Mouse (Mus musculus): ENCODE results near the gene Dram2. TPM values are rescaled to one million over a fixed set of nuclear protein-coding genes. Genes with fewer than 3 reads are reported as not detected.
"Not testable (repeated sequence)": the region's sequence is repeated elsewhere in the genome, so short reads cannot be mapped to it uniquely, and the experiment has no call there.

Gene Dram2
- 10 to 100 TPM; 64.3 to 71.8 TPM for total RNA-seq (2021)

DNA sequence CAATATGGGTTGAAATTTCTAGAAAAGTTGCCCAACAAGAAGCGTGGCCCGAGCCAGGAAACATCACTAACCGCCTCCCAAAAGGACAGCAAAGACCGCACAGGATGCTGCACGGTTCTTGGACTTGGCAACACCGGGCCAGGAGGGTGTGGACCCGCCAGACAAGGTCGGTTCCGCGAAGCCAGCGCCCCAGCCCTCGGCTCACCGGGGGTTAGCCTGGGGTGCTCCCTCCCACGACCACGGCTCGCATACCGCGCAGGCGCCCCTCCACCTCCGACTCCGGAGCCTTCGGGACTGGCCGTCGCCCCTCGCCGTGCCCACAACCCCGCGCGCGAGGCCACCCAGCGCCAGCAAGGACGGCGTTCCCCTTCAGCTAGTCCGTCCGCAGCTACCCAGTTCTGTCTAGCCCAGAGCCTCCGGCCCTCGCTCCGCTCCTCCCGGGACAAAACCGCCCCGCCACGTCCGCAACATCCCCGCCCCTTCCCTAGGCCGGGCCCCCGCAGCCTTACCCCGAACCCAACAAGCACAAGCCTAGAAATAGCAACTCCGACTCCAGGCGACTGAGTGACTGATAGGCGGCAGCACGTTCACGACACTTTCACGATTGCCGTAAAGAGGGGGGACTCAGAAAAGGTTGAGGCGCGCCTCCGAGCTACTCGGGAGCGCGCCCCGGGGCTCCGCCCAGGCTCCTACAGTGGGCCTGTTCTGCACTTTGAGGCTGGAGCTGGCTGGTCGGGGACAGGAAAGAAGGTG lies at the start of gene Dram2, which contains the start of gene Cept1:
Dram2 (plus strand) TSS at position 628 of the 753 bp plus-strand sequence.
Cept1 (minus strand) TSS at position 632 of the 753 bp plus-strand sequence.
- peak; percentile 93 for DNase-seq

DNA sequence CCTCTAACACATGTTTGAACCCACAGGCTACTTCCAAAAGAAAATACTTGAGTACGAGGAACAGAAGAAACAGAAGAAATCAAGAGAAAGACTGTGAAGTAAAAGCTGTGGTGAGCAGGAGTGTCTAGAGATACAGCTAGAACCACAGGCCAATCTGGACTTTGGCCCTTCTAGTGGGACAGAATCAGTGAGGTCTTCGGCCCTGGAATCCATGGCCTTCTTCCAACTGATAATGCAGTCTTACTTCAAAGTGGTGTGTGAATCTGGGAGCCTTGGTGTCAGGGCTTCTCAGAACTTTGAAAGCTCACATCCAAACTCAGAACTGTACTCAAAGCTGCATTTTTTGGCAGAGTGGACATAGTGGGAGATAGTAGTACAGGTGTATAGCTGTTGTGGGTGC lies 47.1 kb upstream of the Dram2 start:
- no peak for DNase-seq

DNA sequence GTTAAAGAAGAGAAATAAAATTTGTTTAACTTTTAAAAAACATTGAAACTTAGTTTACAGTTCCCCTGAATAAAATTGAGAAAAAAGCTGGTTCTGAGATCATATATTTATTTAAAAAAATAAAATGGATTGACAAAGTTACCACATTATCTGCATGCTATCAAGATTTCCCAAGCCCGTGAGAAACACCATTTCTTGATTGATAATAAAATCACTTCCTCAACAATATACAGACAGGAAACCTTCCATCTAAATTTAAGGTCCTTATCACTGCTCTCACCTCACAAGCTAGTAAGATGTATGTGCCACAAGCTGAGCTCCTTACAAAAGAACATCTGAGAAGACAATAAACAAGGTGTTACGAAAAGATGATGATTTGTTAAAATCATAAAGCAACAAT lies 44.7 kb upstream of the Dram2 start:
- no peak for DNase-seq

DNA sequence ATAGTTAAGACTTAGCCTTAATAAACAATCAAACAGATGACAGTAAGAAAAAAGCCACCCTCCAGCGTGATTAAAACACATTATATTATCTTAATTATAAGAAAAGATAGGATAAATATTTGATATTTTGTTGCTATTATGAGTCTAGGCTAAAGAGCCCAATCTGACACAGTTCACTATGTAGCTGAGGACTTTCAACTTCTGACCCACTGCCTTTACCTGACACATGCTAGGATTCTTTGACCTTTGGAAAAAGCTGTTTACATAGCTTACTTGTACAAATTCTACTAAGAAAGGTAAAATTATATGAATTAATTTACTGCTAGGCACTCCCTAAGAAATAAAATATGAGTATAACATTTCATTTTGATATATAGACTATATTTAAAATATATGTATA lies 36.9 kb upstream of the Dram2 start:
- DNase-seq, result no peak

GRCm38 (mm10) chr3:106515016-106515415 lies 32.6 kb upstream of the Dram2 start:
- DNase-seq, result no peak

GRCm38 (mm10) chr3:106522730-106523129 lies 24.9 kb upstream of the Dram2 start:
- DNase-seq, result no peak

- DNase-seq, result no peak
Observed at GRCm38 (mm10) chr3:106526411-106526810, 21.2 kb upstream of the Dram2 start.

DNA sequence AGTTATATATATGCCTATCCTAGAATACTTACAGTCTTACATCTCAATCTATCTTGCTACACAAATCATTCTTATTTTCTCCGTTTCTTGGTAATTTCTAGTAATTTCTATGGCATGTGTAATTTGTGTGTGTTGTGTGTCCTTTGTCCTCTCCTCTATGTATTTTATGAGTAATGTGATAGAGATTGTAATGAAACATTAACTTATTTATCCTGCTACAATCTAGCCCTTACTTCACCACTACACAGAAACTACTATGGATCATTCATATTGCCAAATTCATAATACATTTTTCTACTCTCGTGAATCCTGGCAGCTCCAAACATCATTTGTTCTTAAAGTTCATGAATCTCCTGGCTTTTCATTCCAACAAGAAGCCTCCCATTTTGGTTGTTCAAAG lies 19.6 kb upstream of the Dram2 start:
- DNase-seq, result no peak

DNA sequence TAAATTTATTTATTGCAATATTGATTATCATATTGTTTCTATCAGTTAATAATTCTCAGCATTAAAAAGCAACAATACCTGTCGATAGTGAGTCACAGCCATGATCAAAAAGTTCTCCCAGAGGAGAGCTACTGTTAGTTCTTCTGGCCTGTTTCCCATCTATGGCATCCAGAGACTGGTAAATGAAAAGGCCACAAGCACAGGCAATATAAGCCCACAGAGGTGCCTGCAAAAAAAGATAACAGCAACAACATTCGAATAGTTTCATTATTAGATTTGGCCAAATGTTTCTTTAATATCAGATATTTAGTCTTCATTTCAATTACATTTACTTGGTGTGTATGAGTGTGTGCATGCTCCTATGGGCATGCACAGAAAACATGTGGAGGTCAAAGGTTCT lies 14.3 kb upstream of the Dram2 start:
- no peak for DNase-seq

DNA sequence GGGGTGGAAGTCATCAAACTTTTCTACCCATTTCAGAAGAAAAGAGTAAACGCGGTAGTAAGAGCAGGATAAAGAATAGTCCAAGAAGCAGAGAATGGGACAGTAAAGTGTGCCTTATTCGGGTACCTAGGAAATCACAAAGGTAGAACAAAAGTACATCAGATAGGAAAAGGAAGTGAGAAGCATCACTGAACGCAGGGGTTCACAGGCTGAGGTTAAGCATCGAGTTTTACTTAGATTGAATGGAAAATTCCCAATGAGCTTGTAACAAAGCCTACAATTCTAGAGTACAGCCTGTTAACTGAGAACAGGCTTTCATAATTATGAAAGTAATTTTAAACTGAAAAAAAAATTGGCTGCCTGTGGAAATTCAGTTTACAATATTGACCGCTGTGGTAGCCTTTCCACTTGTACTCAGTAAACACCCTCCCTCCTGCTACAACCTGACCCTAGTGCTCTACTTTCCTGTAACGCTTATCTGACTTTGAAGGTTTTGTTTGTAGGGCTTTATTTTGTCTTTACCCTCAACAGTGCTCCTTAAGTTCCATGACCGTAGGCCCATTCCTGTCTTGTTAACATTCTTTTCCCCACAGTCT lies 2.8 kb upstream of the Dram2 start:
- no peak for DNase-seq

GRCm38 (mm10) chr3:106547924-106548539 lies 434 bp downstream of the Dram2 start:
- DNase-seq, result peak; percentile 32

GRCm38 (mm10) chr3:106548971-106549370 lies 1.4 kb downstream of the Dram2 start:
- DNase-seq, result no peak

DNA sequence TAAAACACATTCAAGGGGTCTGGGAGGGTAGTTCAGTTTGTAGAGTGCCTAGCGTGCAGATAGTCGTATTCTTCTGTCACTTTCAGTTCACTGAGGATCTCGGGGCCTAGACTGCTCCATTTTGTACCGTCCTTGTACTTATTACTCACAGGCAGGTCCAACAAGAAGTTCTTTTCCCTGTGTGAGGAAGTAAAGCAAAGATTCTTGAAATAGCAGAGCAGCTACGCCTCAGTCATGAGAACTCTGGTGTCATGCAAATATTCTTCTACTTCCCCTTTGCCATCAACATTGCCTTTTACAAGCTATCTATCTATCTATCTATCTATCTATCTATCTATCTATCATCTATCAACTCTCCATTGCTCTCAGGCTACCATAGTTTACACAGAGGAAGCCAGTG lies 5.8 kb downstream of the Dram2 start:
- no peak for DNase-seq

DNA sequence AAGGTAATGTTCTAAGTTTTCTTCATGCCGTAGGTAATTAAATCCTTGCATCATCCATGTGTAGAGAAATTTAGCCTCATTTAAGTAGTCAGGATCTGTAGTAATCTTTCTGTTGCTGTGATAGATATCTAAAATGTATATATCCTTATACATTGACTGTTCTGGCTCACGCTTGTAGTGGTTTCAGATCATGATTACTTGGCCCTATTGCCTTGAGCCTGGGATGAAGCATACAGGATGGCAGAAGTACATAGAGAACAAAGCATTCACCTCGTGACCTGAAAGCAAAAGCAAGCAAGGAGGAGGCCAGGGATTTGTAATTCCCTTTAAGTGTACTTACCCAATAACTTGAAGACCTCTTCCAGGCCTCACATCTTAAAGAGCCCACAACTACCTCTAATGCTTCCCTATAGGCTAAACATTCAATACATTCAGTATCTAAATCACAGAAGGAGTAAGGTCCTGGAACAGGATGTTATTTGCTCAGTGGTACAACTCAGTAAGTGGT lies 8.2 kb downstream of the Dram2 start:
- DNase-seq, result no peak

- no peak for DNase-seq
Observed at GRCm38 (mm10) chr3:106558271-106558670, 10.7 kb downstream of the Dram2 start.

DNA sequence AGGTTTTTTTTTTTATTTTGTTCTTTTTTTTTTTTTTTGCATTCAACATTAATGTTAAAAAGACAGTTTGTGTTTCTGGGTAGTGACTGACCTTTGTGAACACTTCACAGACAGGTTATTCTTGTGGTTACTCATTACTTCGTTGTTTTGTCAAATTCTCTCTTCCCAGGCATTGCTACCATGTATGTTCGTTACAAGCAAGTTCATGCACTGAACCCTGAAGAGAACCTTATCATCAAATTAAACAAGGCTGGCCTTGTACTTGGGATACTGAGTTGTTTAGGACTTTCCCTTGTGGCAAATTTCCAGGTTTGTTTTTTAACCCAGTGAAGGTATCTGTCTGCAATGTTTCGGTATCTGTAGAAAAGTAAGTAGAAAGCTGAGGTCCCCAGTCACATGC lies 18.3 kb downstream of the Dram2 start:
- no peak for DNase-seq

GRCm38 (mm10) chr3:106573191-106573590 lies 25.6 kb downstream of the Dram2 start:
- DNase-seq, result no peak

DNA sequence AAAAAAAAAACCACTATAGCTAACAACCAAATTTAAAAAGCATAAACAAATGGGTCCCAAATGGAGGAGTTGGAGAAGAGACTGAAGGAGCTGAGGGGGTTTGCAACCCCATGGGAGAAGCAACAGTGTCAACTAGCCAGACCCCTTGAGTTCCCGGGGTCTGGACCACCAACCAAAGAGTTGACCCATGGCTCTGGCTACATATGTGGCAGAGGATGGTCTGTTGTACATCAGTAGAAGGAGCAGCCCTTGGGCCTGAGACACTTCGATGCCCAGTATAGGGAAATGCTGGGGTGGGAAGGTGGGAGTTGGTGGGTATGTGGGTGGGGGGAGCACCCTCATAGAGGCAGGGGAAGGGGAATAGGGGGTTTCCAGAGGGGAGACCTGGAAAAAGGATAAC lies 31.7 kb downstream of the Dram2 start:
- DNase-seq, result no peak

DNA sequence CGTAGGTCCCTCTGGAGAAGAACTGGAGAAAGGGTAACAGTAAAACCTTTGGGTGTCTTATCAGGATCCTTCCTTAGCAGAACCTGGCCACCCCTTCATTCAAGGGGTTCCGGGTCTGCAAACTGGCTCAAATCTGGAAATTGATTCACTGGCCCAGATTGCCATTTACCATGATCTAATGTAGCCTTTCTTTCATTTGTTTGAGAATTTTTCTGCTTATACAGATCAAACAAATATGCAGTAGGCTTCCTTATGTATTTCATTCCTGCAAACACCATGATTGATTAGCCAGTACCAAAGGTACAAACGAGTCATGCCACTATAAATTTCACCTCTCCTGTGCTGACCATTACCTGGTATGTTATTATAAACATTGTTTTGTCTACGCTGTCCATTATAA lies 46.0 kb downstream of the Dram2 start:
- DNase-seq, result not testable (repeated sequence)

DNA sequence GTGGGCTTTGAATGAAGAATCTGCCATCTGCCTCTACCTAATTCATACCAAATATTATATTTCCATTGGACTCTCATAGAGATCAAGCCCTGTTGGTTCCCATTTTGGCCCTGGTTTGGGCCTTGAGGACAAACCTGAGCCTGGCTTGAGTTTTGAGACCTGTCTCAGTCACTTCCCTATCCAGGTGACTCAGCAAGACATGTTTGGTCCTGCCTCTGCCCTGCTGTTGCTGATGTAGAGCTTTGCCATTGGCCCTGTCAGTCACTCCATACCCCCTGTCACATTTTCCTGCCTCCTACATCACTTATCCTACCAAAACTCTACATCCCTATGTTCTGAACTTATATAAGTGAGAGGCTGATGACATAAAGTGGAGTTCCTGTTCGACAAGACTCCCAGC lies 70.5 kb downstream of the Dram2 start:
- DNase-seq, result no peak

Data from heart, postnatal 4 days (tissue).